Mouse (Mus musculus): ENCODE results near the gene Gal. TPM values are rescaled to one million over a fixed set of nuclear protein-coding genes. Genes with fewer than 3 reads are reported as not detected.

The Gal gene
- total RNA-seq (2014; rRNA removed) (2.0 and 2.1 TPM in 2 replicates), polyA plus RNA-seq (2015; fragmentation: Nextera tagmentation; extraction: Ambion mirVana) (14.1 and 21.9 TPM in 2 replicates)

GRCm38 (mm10) chr19:3414268-3414733 is at the start of gene Gal:
Gene Gal (minus strand): TSS chr19:3414544.
- 3% methylated on average over 37 of the region's 37 CpGs for WGBS
- Histone ChIP-seq H3K27me3 (ENCODE audit: insufficient read depth, low read length) (peaks cover 9% of the 10 kb centered on the region), H3K9me3 (ENCODE audit: low read length) (no peaks in the 10 kb centered on the region), H3K4me3 (ENCODE audit: low read depth, low read length) (peak within 1 kb of the TSS; percentile 23), H3K27ac (ENCODE audit: low read depth, low read length) (no peak within 1 kb of the TSS), H3K36me3 (ENCODE audit: insufficient read depth) (no peaks in the 10 kb centered on the region), H3K4me1 (ENCODE audit: insufficient read depth) (0 out of 2 replicates have a peak, but pooled peaks cover 5% of the 10 kb centered on the region), H3K4me2 (ENCODE audit: low read depth) (peak within 1 kb of the TSS; percentile 49), H3K9ac (peak within 1 kb of the TSS; percentile 31)
- no peak for TF ChIP-seq CTCF (IDR thresholded peaks at IDR 0.05; ENCODE audit: low read depth)
- DNase-seq (peak; percentile 42), ATAC-seq (peak; percentile 53)

- WGBS: 93% methylated on average over 3 of the region's 3 CpGs
- DNase-seq: no peak
- no peak overlapping the region for H3K27ac ChIP-seq (ENCODE audit: low read depth, low read length)
- no peak for TF ChIP-seq CTCF (IDR thresholded peaks at IDR 0.05; ENCODE audit: low read depth)
- H3K9me3 ChIP-seq (ENCODE audit: low read length): no peaks in the 10 kb centered on the region
- no peak for ATAC-seq
- no peaks in the 10 kb centered on the region for H3K4me1 ChIP-seq (ENCODE audit: insufficient read depth)
- H3K36me3 ChIP-seq (ENCODE audit: insufficient read depth): peaks cover 97% of the 10 kb centered on the region
- no peaks in the 10 kb centered on the region for H3K27me3 ChIP-seq (ENCODE audit: insufficient read depth, low read length)
- no peak overlapping the region for H3K4me2 ChIP-seq (ENCODE audit: low read depth)
- no peak overlapping the region for H3K9ac ChIP-seq
- no peak overlapping the region for H3K4me3 ChIP-seq (ENCODE audit: low read depth, low read length)
Observed at GRCm38 (mm10) chr19:3459986-3460385, 45.6 kb upstream of the Gal start.

GRCm38 (mm10) chr19:3458331-3459099 is 44.2 kb upstream of the Gal start:
- no peak overlapping the region for H3K9ac ChIP-seq
- ATAC-seq: no peak
- DNase-seq: no peak
- no peaks in the 10 kb centered on the region for H3K4me1 ChIP-seq (ENCODE audit: insufficient read depth)
- H3K36me3 ChIP-seq (ENCODE audit: insufficient read depth): peaks cover 91% of the 10 kb centered on the region
- 91% methylated on average over 6 of the region's 6 CpGs for WGBS
- no peak overlapping the region for H3K27ac ChIP-seq (ENCODE audit: low read depth, low read length)
- H3K9me3 ChIP-seq (ENCODE audit: low read length): no peaks in the 10 kb centered on the region
- H3K4me3 ChIP-seq (ENCODE audit: low read depth, low read length): no peak overlapping the region
- TF ChIP-seq CTCF (IDR thresholded peaks at IDR 0.05; ENCODE audit: low read depth): no peak
- H3K4me2 ChIP-seq (ENCODE audit: low read depth): no peak overlapping the region
- H3K27me3 ChIP-seq (ENCODE audit: insufficient read depth, low read length): no peaks in the 10 kb centered on the region

GRCm38 (mm10) chr19:3457700-3458099 is 43.4 kb upstream of the Gal start:
- DNase-seq: no peak

DNA sequence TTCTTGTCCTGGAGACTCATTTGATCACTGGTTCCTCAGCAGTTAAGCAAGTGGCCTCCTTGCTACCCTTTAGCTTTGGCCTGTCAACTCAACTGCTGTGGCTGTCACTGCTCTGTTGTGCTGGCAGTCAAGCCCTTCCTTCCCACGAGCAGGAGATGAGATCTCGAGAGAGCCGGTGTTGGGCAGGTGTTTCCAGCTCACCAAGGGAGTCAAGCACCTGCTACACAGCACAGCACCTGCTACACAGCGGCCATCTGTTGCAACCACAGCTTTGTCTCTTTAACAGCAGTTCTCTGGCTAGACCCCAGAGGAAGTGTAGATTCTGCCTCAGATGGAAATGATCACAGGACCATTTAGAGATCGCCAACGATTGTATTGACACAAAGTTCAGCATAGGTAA is 37.3 kb upstream of the Gal start:
- Histone ChIP-seq H3K9me3 (ENCODE audit: low read length) (no peaks in the 10 kb centered on the region), H3K4me3 (ENCODE audit: low read depth, low read length) (no peak overlapping the region), H3K4me2 (ENCODE audit: low read depth) (no peak overlapping the region), H3K27me3 (ENCODE audit: insufficient read depth, low read length) (no peaks in the 10 kb centered on the region), H3K9ac (no peak overlapping the region), H3K27ac (ENCODE audit: low read depth, low read length) (no peak overlapping the region), H3K4me1 (ENCODE audit: insufficient read depth) (no peaks in the 10 kb centered on the region), H3K36me3 (ENCODE audit: insufficient read depth) (peaks cover 29% of the 10 kb centered on the region)
- DNase-seq: no peak
- ATAC-seq: peak; percentile 28; the same call in 1 of the 2 replicates
- no peak for TF ChIP-seq CTCF (IDR thresholded peaks at IDR 0.05; ENCODE audit: low read depth)
- 59% methylated on average over 6 of the region's 6 CpGs for WGBS

More at GRCm38 (mm10) chr19:3457700-3458099, 43.4 kb upstream of the Gal start:
- H3K27me3 ChIP-seq (ENCODE audit: insufficient read depth, low read length): no peaks in the 10 kb centered on the region
- WGBS: 97% methylated on average over 4 of the region's 4 CpGs
- H3K27ac ChIP-seq (ENCODE audit: low read depth, low read length): no peak overlapping the region
- ATAC-seq: no peak
- H3K36me3 ChIP-seq (ENCODE audit: insufficient read depth): peaks cover 89% of the 10 kb centered on the region
- no peak overlapping the region for H3K4me3 ChIP-seq (ENCODE audit: low read depth, low read length)
- H3K9ac ChIP-seq: no peak overlapping the region
- no peak for TF ChIP-seq CTCF (IDR thresholded peaks at IDR 0.05; ENCODE audit: low read depth)
- no peaks in the 10 kb centered on the region for H3K4me1 ChIP-seq (ENCODE audit: insufficient read depth)
- no peaks in the 10 kb centered on the region for H3K9me3 ChIP-seq (ENCODE audit: low read length)
- no peak overlapping the region for H3K4me2 ChIP-seq (ENCODE audit: low read depth)

GRCm38 (mm10) chr19:3451170-3451569 is 36.8 kb upstream of the Gal start:
- no peaks in the 10 kb centered on the region for H3K27me3 ChIP-seq (ENCODE audit: insufficient read depth, low read length)
- no peak overlapping the region for H3K27ac ChIP-seq (ENCODE audit: low read depth, low read length)
- H3K36me3 ChIP-seq (ENCODE audit: insufficient read depth): peaks cover 26% of the 10 kb centered on the region
- no peak overlapping the region for H3K9ac ChIP-seq
- ATAC-seq (peak; percentile 87), DNase-seq (peak; percentile 93)
- no peaks in the 10 kb centered on the region for H3K9me3 ChIP-seq (ENCODE audit: low read length)
- H3K4me1 ChIP-seq (ENCODE audit: insufficient read depth): no peaks in the 10 kb centered on the region
- no peak overlapping the region for H3K4me2 ChIP-seq (ENCODE audit: low read depth)
- peak; percentile 91 for TF ChIP-seq CTCF (IDR thresholded peaks at IDR 0.05; ENCODE audit: low read depth)
- 19% methylated on average over 6 of the region's 6 CpGs for WGBS
- H3K4me3 ChIP-seq (ENCODE audit: low read depth, low read length): no peak overlapping the region

GRCm38 (mm10) chr19:3450714-3451113 is 36.4 kb upstream of the Gal start:
- Histone ChIP-seq H3K4me2 (ENCODE audit: low read depth) (no peak overlapping the region), H3K4me1 (ENCODE audit: insufficient read depth) (no peaks in the 10 kb centered on the region), H3K27me3 (ENCODE audit: insufficient read depth, low read length) (no peaks in the 10 kb centered on the region), H3K9ac (no peak overlapping the region), H3K36me3 (ENCODE audit: insufficient read depth) (peaks cover 22% of the 10 kb centered on the region), H3K9me3 (ENCODE audit: low read length) (no peaks in the 10 kb centered on the region), H3K4me3 (ENCODE audit: low read depth, low read length) (no peak overlapping the region), H3K27ac (ENCODE audit: low read depth, low read length) (no peak overlapping the region)
- DNase-seq (no peak), ATAC-seq (no peak)
- no peak for TF ChIP-seq CTCF (IDR thresholded peaks at IDR 0.05; ENCODE audit: low read depth)
- 94% methylated on average over 3 of the region's 3 CpGs for WGBS

Measured in forebrain, postnatal 0 days (tissue).